Mouse (Mus musculus) liver, embryonic 14.5 days (tissue): ENCODE measurements at regions not wholly inside any gene's neighbourhood (a gene's known extent, or its start where the extent isn't known, plus 50 kb on each side); places are given as distances from the start of the nearest gene placed in this dataset.

Source experiments
- ATAC-seq: fragments of 200-750 bp; cut with Nextera tagmentation; 2 replicates; pipeline ENCODE4 v1.8.0; 2017; ENCODE audit warnings: moderate number of reproducible peaks, mild to moderate bottlenecking, moderate library complexity; ENCODE audit not compliant: insufficient read depth
- DNase-seq, 3 experiments: peaks; one replicate each; pipeline ENCODE4 v3.0.0-alpha.2; 2012 to 2013; ENCODE audit warnings: low read depth in 3 of 3, low spot score in 3 of 3
- H3K27ac ChIP-seq: fragments of 300-500 bp; sonication (generic); 2 replicates; pipeline ENCODE4 v1.5.1; 2014; ENCODE audit warnings: moderate library complexity, mild to moderate bottlenecking, control low read depth, inconsistent platforms
- H3K27me3 ChIP-seq: fragments of 300-500 bp; sonication (generic); 2 replicates; pipeline ENCODE4 v1.6.1; 2014; ENCODE audit warnings: mild to moderate bottlenecking, low read length, moderate library complexity; ENCODE audit not compliant: control insufficient read depth, insufficient read depth
- H3K36me3 ChIP-seq: fragments of 300-500 bp; sonication (generic); replicated peaks from 2 replicates; pipeline ENCODE4 v1.6.1; 2014; ENCODE audit warnings: low read depth; ENCODE audit not compliant: control insufficient read depth, insufficient read depth
- H3K4me1 ChIP-seq, 2 experiments: fragments of 200-500 bp in 1 of 2; fragments of 300-500 bp in 1 of 2; sonication (generic) in 1 of 2; replicated peaks; 2 replicates each; pipeline ENCODE4 v1.6.1; 2012 to 2014; ENCODE audit warnings: antibody characterized with exemption in 1 of 2, inconsistent platforms in 1 of 2, low read length in 1 of 2; ENCODE audit not compliant: control insufficient read depth in 2 of 2, insufficient read depth in 2 of 2
- H3K4me2 ChIP-seq: fragments of 300-500 bp; sonication (generic); 2 replicates; pipeline ENCODE4 v1.6.1; 2014; ENCODE audit warnings: low read depth, mild to moderate bottlenecking, control low read depth, moderate library complexity
- H3K4me3 ChIP-seq, 2 experiments: fragments of 200-500 bp in 1 of 2; fragments of 300-500 bp in 1 of 2; sonication (generic) in 1 of 2; 2 replicates each; pipeline ENCODE4 v1.5.1; 2012 to 2014; ENCODE audit warnings: low read depth in 2 of 2, low read length in 2 of 2, mild to moderate bottlenecking in 2 of 2, control low read depth in 1 of 2, inconsistent platforms in 1 of 2, moderate library complexity in 1 of 2; ENCODE audit not compliant: insufficient read depth in 1 of 2
- H3K9ac ChIP-seq: fragments of 300-500 bp; sonication (generic); replicated peaks from 2 replicates; pipeline ENCODE4 v1.6.1; 2014; ENCODE audit warnings: mild to moderate bottlenecking, control low read depth, moderate library complexity
- H3K9me3 ChIP-seq: fragments of 300-500 bp; sonication (generic); 2 replicates; pipeline ENCODE4 v1.6.1; 2016; ENCODE audit warnings: low read length, mixed read lengths; ENCODE audit not compliant: control insufficient read depth
- CTCF ChIP-seq: IDR thresholded peaks from 2 replicates; pipeline ENCODE4 v1.5.1; 2016; ENCODE audit warnings: antibody characterized with exemption, low read depth, control low read depth
- EP300 ChIP-seq: IDR thresholded peaks from 2 replicates; pipeline ENCODE4 v1.6.1; 2016; ENCODE audit warnings: antibody characterized with exemption, low read depth
- WGBS: fragments of 180-500 bp; shearing (Covaris S2); extraction: QIAGEN DNeasy Blood & Tissue Kit; methylation state at CpG from one replicate; pipeline ENCODE4 v1.1.7; 2014; ENCODE audit not compliant: insufficient replicate concordance; 5-methylcytosine and 5-hydroxymethylcytosine counted together

GRCm38 (mm10) chr11:32127401-32127817 is 72.7 kb downstream of the Il9r start:
- TF ChIP-seq EP300 (no peak), CTCF (no peak)
- no peak for ATAC-seq

GRCm38 (mm10) chr11:32126786-32127185 is 73.3 kb downstream of the Il9r start:
- TF ChIP-seq EP300 (no peak), CTCF (no peak)
- H3K9me3 ChIP-seq: no peaks in the 10 kb centered on the region
- no peak overlapping the region for H3K4me3 ChIP-seq
- ATAC-seq (no peak), DNase-seq (no peak)
- no peaks in the 10 kb centered on the region for H3K27me3 ChIP-seq
- H3K4me2 ChIP-seq: no peak overlapping the region
- WGBS: 50% methylated on average over 1 of the region's 1 CpGs
- H3K27ac ChIP-seq: no peak overlapping the region
- no peaks in the 10 kb centered on the region for H3K36me3 ChIP-seq
- H3K4me1 ChIP-seq: no peaks in the 10 kb centered on the region
- no peak overlapping the region for H3K9ac ChIP-seq

More at GRCm38 (mm10) chr11:32127401-32127817, 72.7 kb downstream of the Il9r start:
- Histone ChIP-seq H3K36me3 (no peaks in the 10 kb centered on the region), H3K4me3 (no peak overlapping the region), H3K27ac (no peak overlapping the region), H3K4me1 (no peaks in the 10 kb centered on the region), H3K9me3 (no peaks in the 10 kb centered on the region), H3K27me3 (no peaks in the 10 kb centered on the region), H3K9ac (no peak overlapping the region), H3K4me2 (no peak overlapping the region)
- 62% methylated on average over 7 of the region's 7 CpGs for WGBS
- no peak for DNase-seq

GRCm38 (mm10) chr11:32126311-32126698 is 73.8 kb downstream of the Il9r start:
- H3K4me2 ChIP-seq: no peak overlapping the region
- H3K9ac ChIP-seq: no peak overlapping the region
- no peak overlapping the region for H3K4me3 ChIP-seq
- no peaks in the 10 kb centered on the region for H3K27me3 ChIP-seq
- DNase-seq (no peak), ATAC-seq (no peak)
- TF ChIP-seq EP300: no peak
- no peak for TF ChIP-seq CTCF
- no peaks in the 10 kb centered on the region for H3K36me3 ChIP-seq
- WGBS: 44% methylated on average over 5 of the region's 5 CpGs
- no peak overlapping the region for H3K27ac ChIP-seq
- H3K9me3 ChIP-seq: no peaks in the 10 kb centered on the region
- H3K4me1 ChIP-seq: no peaks in the 10 kb centered on the region

GRCm38 (mm10) chr11:32125586-32126310 is 74.3 kb downstream of the Il9r start:
- Histone ChIP-seq H3K27me3 (no peaks in the 10 kb centered on the region), H3K27ac (no peak overlapping the region), H3K36me3 (no peaks in the 10 kb centered on the region), H3K4me3 (no peak overlapping the region), H3K9me3 (no peaks in the 10 kb centered on the region), H3K4me1 (no peaks in the 10 kb centered on the region), H3K4me2 (no peak overlapping the region), H3K9ac (no peak overlapping the region)
- 16% methylated on average over 11 of the region's 11 CpGs for WGBS
- no peak for DNase-seq
- TF ChIP-seq EP300 (no peak), CTCF (no peak)
- ATAC-seq: no peak

- no peak for ATAC-seq
- H3K4me2 ChIP-seq: no peak overlapping the region
- no peaks in the 10 kb centered on the region for H3K4me1 ChIP-seq
- no peak overlapping the region for H3K9ac ChIP-seq
- H3K9me3 ChIP-seq: no peaks in the 10 kb centered on the region
- no peaks in the 10 kb centered on the region for H3K36me3 ChIP-seq
- TF ChIP-seq EP300: no peak
- no peak for TF ChIP-seq CTCF
- DNase-seq: no peak
- no peak overlapping the region for H3K4me3 ChIP-seq
- 31% methylated on average over 3 of the region's 3 CpGs for WGBS
- no peak overlapping the region for H3K27ac ChIP-seq
- H3K27me3 ChIP-seq: no peaks in the 10 kb centered on the region
Measured at GRCm38 (mm10) chr11:32120596-32120995, 79.5 kb downstream of the Il9r start.
